Mouse (Mus musculus) G1E (cell line): Measurements from ENCODE around the gene Thrb. TPM values are rescaled to one million over a fixed set of nuclear protein-coding genes. Genes with fewer than 3 reads are reported as not detected.

Experiments
- ATAC-seq: 2 replicates; pipeline ENCODE4 v1.8.0; 2016; ENCODE audit warnings: mild to moderate bottlenecking; ENCODE audit not compliant: insufficient number of reproducible peaks, poor library complexity, low FRiP score, severe bottlenecking; ENCODE audit errors: extremely low read depth
- DNase-seq: peaks from one replicate; pipeline ENCODE4 v3.0.0; 2012; ENCODE audit warnings: low spot score
- H3K27me3 ChIP-seq: 2 replicates; pipeline ENCODE4 v1.6.1; 2012; ENCODE audit warnings: mild to moderate bottlenecking, low read length, inconsistent platforms; ENCODE audit not compliant: insufficient read depth
- H3K36me3 ChIP-seq: replicated peaks from 2 replicates; pipeline ENCODE3; 2012; ENCODE audit warnings: mild to moderate bottlenecking, inconsistent platforms
- H3K4me1 ChIP-seq: 2 replicates; pipeline ENCODE4 v1.6.1; 2012; ENCODE audit warnings: low read depth, low read length, inconsistent platforms, mixed read lengths; ENCODE audit not compliant: insufficient read depth
- H3K4me3 ChIP-seq: 2 replicates; pipeline ENCODE4 v1.5.1; 2012; ENCODE audit warnings: low read depth, mild to moderate bottlenecking, inconsistent platforms, low read length, moderate library complexity, mixed read lengths
- H3K9me3 ChIP-seq: replicated peaks from 2 replicates; pipeline ENCODE4 v1.6.1; 2012; ENCODE audit warnings: inconsistent platforms
- CTCF ChIP-seq: IDR thresholded peaks from 2 replicates; pipeline ENCODE4 v1.5.1; 2012; ENCODE audit warnings: low read depth, low read length, inconsistent platforms, mixed read lengths
- GATA1 ChIP-seq: IDR thresholded peaks from 2 replicates; pipeline ENCODE4 v1.6.1; 2012; ENCODE audit warnings: borderline replicate concordance, low read length, inconsistent platforms, mixed read lengths
- GATA2 ChIP-seq: IDR thresholded peaks from 2 replicates; pipeline ENCODE4 v1.6.1; 2012; ENCODE audit warnings: low read depth, low read length, inconsistent platforms, borderline replicate concordance
- POLR2AphosphoS5 ChIP-seq: IDR thresholded peaks from 2 replicates; pipeline ENCODE4 v1.6.1; 2012; ENCODE audit warnings: low read depth, low read length, inconsistent platforms; ENCODE audit not compliant: insufficient replicate concordance
- TAL1 ChIP-seq: conservative IDR thresholded peaks from 2 replicates; pipeline ENCODE4 v1.6.1; 2012; ENCODE audit warnings: low read depth, low read length, inconsistent platforms, mixed read lengths
- polyA plus RNA-seq: library from polyadenylated mRNA; stranded (reverse); fragments of >175 nt; gene quantifications from 2 replicates; pipeline ENCODE4 v1.2.3, GENCODE M21; 2012
- total RNA-seq, 2 experiments: library from RNA; stranded (forward) in 1 of 2; stranded (reverse) in 1 of 2; fragments of 200-1000 nt in 1 of 2; fragments of >200 nt in 1 of 2; fragmentation: Nextera tagmentation in 1 of 2; gene quantifications; 2 replicates each; pipeline ENCODE4 v1.2.3; 2014 to 2017

Thrb gene
- total and polyA plus RNA-seq, 3 experiments = 6.3 to 26.7 (median 7.0) TPM

- Histone ChIP-seq H3K36me3 (peaks cover 16% of the 10 kb centered on the region), H3K27me3 (no peaks in the 10 kb centered on the region), H3K4me3 (no peak overlapping the region), H3K9me3 (no peaks in the 10 kb centered on the region), H3K4me1 (peaks cover 3% of the 10 kb centered on the region; the same call in 1 of the 2 replicates)
- no peak for ATAC-seq
- TF ChIP-seq GATA2 (no peak), CTCF (no peak), TAL1 (no peak), GATA1 (no peak), POLR2AphosphoS5 (no peak)
- DNase-seq = no peak
These were observed 367.8 kb downstream of the Thrb start for GRCm38 (mm10) chr14:18027867-18028266.

GRCm38 (mm10) chr14:18029181-18029932 lies 369.3 kb downstream of the Thrb start:
- H3K27me3 ChIP-seq = no peaks in the 10 kb centered on the region
- H3K4me3 ChIP-seq = no peak overlapping the region
- no peaks in the 10 kb centered on the region for H3K9me3 ChIP-seq
- ATAC-seq = no peak
- TF ChIP-seq GATA1 (no peak), GATA2 (no peak), CTCF (no peak), POLR2AphosphoS5 (no peak), TAL1 (no peak)
- no peak for DNase-seq
- H3K4me1 ChIP-seq = peaks cover 3% of the 10 kb centered on the region; the same call in 1 of the 2 replicates
- peaks cover 23% of the 10 kb centered on the region for H3K36me3 ChIP-seq

GRCm38 (mm10) chr14:18031941-18032340 lies 371.9 kb downstream of the Thrb start:
- DNase-seq (no peak), ATAC-seq (no peak)
- TF ChIP-seq CTCF = no peak
- no peaks in the 10 kb centered on the region for H3K9me3 ChIP-seq
- H3K36me3 ChIP-seq = peaks cover 17% of the 10 kb centered on the region
- H3K4me1 ChIP-seq = peaks cover 3% of the 10 kb centered on the region; the same call in 1 of the 2 replicates
- H3K4me3 ChIP-seq = no peak overlapping the region
- H3K27me3 ChIP-seq = no peaks in the 10 kb centered on the region

GRCm38 (mm10) chr14:18036573-18036972 lies 376.5 kb downstream of the Thrb start:
- Histone ChIP-seq H3K9me3 (no peaks in the 10 kb centered on the region), H3K4me1 (peaks cover 3% of the 10 kb centered on the region; the same call in 1 of the 2 replicates)
- ATAC-seq = no peak

GRCm38 (mm10) chr14:18062082-18062772 lies 402.2 kb downstream of the Thrb start:
- ATAC-seq (no peak), DNase-seq (no peak)

More at GRCm38 (mm10) chr14:18036573-18036972, 376.5 kb downstream of the Thrb start:
- DNase-seq = no peak
- H3K27me3 ChIP-seq = no peaks in the 10 kb centered on the region
- H3K36me3 ChIP-seq = peaks cover 9% of the 10 kb centered on the region
- TF ChIP-seq POLR2AphosphoS5 (no peak), TAL1 (no peak), GATA1 (no peak), GATA2 (no peak), CTCF (no peak)
- H3K4me3 ChIP-seq = no peak overlapping the region

More at GRCm38 (mm10) chr14:18062082-18062772, 402.2 kb downstream of the Thrb start:
- H3K27me3 ChIP-seq = no peaks in the 10 kb centered on the region
- no peaks in the 10 kb centered on the region for H3K9me3 ChIP-seq
- no peaks in the 10 kb centered on the region for H3K36me3 ChIP-seq
- H3K4me1 ChIP-seq = no peaks in the 10 kb centered on the region
- no peak for TF ChIP-seq TAL1
- TF ChIP-seq POLR2AphosphoS5 = no peak
- TF ChIP-seq CTCF = no peak
- no peak overlapping the region for H3K4me3 ChIP-seq
